10 mouse cellular contexts compared by ENCODE assay signal in the genomic region with DNA sequence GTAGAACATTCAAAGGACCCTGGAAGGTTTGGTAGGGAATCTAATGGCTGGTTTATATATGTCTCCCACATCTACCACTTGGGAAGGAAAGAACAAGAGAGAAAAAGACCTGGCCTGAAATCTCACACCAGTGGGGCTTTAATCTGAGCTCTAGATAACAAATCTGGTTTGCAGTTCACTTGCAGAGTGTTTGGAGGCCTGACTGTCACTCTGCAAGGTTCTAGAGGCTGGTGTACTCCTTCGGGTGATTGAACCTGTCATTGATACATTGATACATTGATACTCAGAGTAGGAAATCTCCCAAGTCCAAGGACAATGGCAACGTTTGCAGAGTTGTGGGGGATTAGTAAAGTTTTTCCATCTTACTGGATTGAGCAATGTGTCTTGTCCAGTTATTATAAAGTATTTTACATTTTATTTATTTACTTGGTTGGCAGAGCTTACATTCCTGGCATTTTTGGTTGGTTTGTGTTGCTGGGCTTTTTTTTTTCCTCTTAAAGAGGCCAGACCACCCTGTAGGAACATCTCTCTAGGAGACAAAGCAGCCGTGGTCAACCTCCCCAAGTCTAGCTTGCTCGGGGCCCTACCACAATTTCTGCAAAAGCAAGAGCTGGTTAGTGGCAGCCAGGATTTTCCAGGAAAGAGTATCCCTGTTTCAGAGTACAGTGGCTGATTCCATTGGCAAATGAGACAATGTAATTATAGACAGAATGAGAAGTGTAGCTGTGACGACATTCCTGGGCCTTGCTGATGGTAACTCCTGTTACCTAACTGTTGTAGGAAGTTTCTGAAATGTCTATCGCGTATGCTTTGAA.
DNase-seq lines count a peak whose midpoint lies in the region; ATAC-seq and TF ChIP-seq lines count a peak whose summit lies in the region.
"Had no signal": no experiment of that assay in that cellular context is flagged by ENCODE, and none has a peak within 500 bp of the region (broad histone marks: within the 10 kb centered on the region; RNA-seq: fewer than 3 reads in every experiment).

No protein-coding gene starts in this region.

- peaks cover 8% of the 10 kb centered on the region for H3K4me1 ChIP-seq in heart, adult 2 months (ENCODE audit: control insufficient read depth, insufficient read depth, low read length)
- peaks cover 40% of the 10 kb centered on the region for H3K4me1 ChIP-seq in lung, embryonic 16.5 days (replicated peaks; ENCODE audit: control insufficient read depth, insufficient read depth, low read length)
- H3K4me1 ChIP-seq in intestine, embryonic 16.5 days (ENCODE audit: control insufficient read depth, insufficient read depth, low read length), result peaks cover 25% of the 10 kb centered on the region
- peaks cover 12% of the 10 kb centered on the region for H3K4me1 ChIP-seq in stomach, embryonic 16.5 days (ENCODE audit: control insufficient read depth, insufficient read depth, low read length)

- H3K27ac ChIP-seq in heart, adult 2 months, result peak overlapping the region; percentile 67
- peak overlapping the region; percentile 23 for H3K27ac ChIP-seq in lung, embryonic 16.5 days (ENCODE audit: low read length)
- no peak overlapping the region for H3K27ac ChIP-seq in intestine, embryonic 16.5 days (ENCODE audit: low read length)
- no peak overlapping the region for H3K27ac ChIP-seq in stomach, embryonic 16.5 days (ENCODE audit: low read length)

- no peaks in the 10 kb centered on the region for H3K9me3 ChIP-seq in lung, embryonic 16.5 days (ENCODE audit: control insufficient read depth, low read length)
- H3K9me3 ChIP-seq in intestine, embryonic 16.5 days (ENCODE audit: control insufficient read depth, low read length), result no peaks in the 10 kb centered on the region
- no peaks in the 10 kb centered on the region for H3K9me3 ChIP-seq in stomach, embryonic 16.5 days (replicated peaks; ENCODE audit: control insufficient read depth, low read length)

- peak overlapping the region; percentile 44 for H3K4me2 ChIP-seq in lung, embryonic 16.5 days (ENCODE audit: low read depth, low read length)
- H3K4me2 ChIP-seq in intestine, embryonic 16.5 days (ENCODE audit: low read depth, low read length), result peak overlapping the region; percentile 53
- peak overlapping the region; percentile 42 for H3K4me2 ChIP-seq in stomach, embryonic 16.5 days (ENCODE audit: low read depth, low read length)

- no peak for TF ChIP-seq EP300 in heart, adult 2 months (IDR thresholded peaks at IDR 0.05; ENCODE audit: insufficient read depth, low read depth, low read length)

- H3K27me3 ChIP-seq in heart, adult 2 months (ENCODE audit: control insufficient read depth, insufficient read depth, low read length), result no peaks in the 10 kb centered on the region
- no peaks in the 10 kb centered on the region for H3K27me3 ChIP-seq in lung, embryonic 16.5 days (ENCODE audit: control insufficient read depth, insufficient read depth, low read depth, low read length)
- H3K27me3 ChIP-seq in intestine, embryonic 16.5 days (replicated peaks; ENCODE audit: control insufficient read depth, insufficient read depth, low read length), result no peaks in the 10 kb centered on the region
- H3K27me3 ChIP-seq in stomach, embryonic 16.5 days (ENCODE audit: control insufficient read depth, insufficient read depth, low read length), result no peaks in the 10 kb centered on the region

- H3K9ac ChIP-seq in heart, adult 2 months (ENCODE audit: low read depth, low read length), result peak overlapping the region; percentile 76
- H3K9ac ChIP-seq in lung, embryonic 16.5 days (ENCODE audit: low read length), result peak overlapping the region; percentile 48
- H3K9ac ChIP-seq in intestine, embryonic 16.5 days (ENCODE audit: low read depth, low read length), result no peak overlapping the region
- no peak overlapping the region for H3K9ac ChIP-seq in stomach, embryonic 16.5 days (ENCODE audit: low read length)

- 33% methylated on average over 7 of the region's 7 CpGs for WGBS in heart, adult 2 months
- 44% methylated on average over 7 of the region's 7 CpGs for WGBS in lung, embryonic 16.5 days
- WGBS in intestine, embryonic 16.5 days, result 44% methylated on average over 7 of the region's 7 CpGs
- WGBS in stomach, embryonic 16.5 days, result 51% methylated on average over 7 of the region's 7 CpGs

- intact Hi-C loops in heart, adult 2 months (cut with DNase I), result loop anchor here (2.0 kb wide), 1 partner anchor 57 kb away; no protein-coding TSS in a partner anchor

- DNase-seq in heart, adult 2 months, result no peak
- no peak for DNase-seq in heart, adult 18-20 months
- DNase-seq in lung, postnatal 25 days (ENCODE audit: low spot score), result no peak
- DNase-seq in layer of hippocampus, postnatal 10 days (ENCODE audit: low spot score in 2 of 2), result no peak
- DNase-seq in gastrocnemius, adult 8-10 months (ENCODE audit: low spot score in 2 of 2), result no peak
- DNase-seq: adrenal gland, adult 8-10 months; embryo, embryonic 11 days had no signal

- TF ChIP-seq POLR2A in heart, adult 2 months (IDR thresholded peaks at IDR 0.05; ENCODE audit: insufficient read depth, low read depth, low read length), result no peak

- peaks cover 19% of the 10 kb centered on the region for H3K36me3 ChIP-seq in heart, adult 2 months (ENCODE audit: control insufficient read depth, insufficient read depth, low read length)
- H3K36me3 ChIP-seq in lung, embryonic 16.5 days (ENCODE audit: control insufficient read depth, insufficient read depth, low read length), result 0 out of 2 replicates have a peak, but pooled peaks cover 4% of the 10 kb centered on the region
- H3K36me3 ChIP-seq in intestine, embryonic 16.5 days (ENCODE audit: control insufficient read depth, insufficient read depth, low read length), result no peaks in the 10 kb centered on the region
- no peaks in the 10 kb centered on the region for H3K36me3 ChIP-seq in stomach, embryonic 16.5 days (ENCODE audit: control insufficient read depth, insufficient read depth, low read length)

- H3K4me3 ChIP-seq in heart, adult 2 months, result peak overlapping the region; percentile 50
- H3K4me3 ChIP-seq in lung, embryonic 16.5 days (ENCODE audit: low read length), result peak overlapping the region; percentile 44
- H3K4me3 ChIP-seq in intestine, embryonic 16.5 days (ENCODE audit: low read length), result peak overlapping the region; percentile 28
- H3K4me3 ChIP-seq in stomach, embryonic 16.5 days (replicated peaks; ENCODE audit: low read length), result peak overlapping the region; percentile 30

- no peak for ATAC-seq in lung, embryonic 16.5 days (ENCODE audit: low read depth)
- ATAC-seq in intestine, embryonic 16.5 days, result no peak
- ATAC-seq in stomach, embryonic 16.5 days (ENCODE audit: insufficient read depth, low FRiP score), result no peak

- H3K79me2 ChIP-seq in heart, adult 2 months (replicated peaks; ENCODE audit: control insufficient read depth, insufficient read depth, low read length), result peaks cover 3% of the 10 kb centered on the region; the same call in 1 of the 2 replicates

- no peak for TF ChIP-seq CTCF in heart, adult 2 months (IDR thresholded peaks at IDR 0.05)

Comparison
In these comparisons a context has a peak if more than half of its experiments do, and no peak if none do; other contexts are left out.
1. H3K27ac ChIP-seq: peak in heart, adult 2 months (single experiment) and lung, embryonic 16.5 days (single experiment); none in intestine, embryonic 16.5 days (single experiment) and stomach, embryonic 16.5 days (single experiment).
2. H3K9ac ChIP-seq: peak in heart, adult 2 months (single experiment) and lung, embryonic 16.5 days (single experiment); none in intestine, embryonic 16.5 days (single experiment) and stomach, embryonic 16.5 days (single experiment).
3. Peak in every context shown above with its lines, with median percentiles within 50 percentile points of each other: H3K4me3 ChIP-seq and H3K4me2 ChIP-seq.